10 mouse cellular contexts compared by ENCODE assay signal in genomic region chr9:75959775-75960174, GRCm38 (mm10). TPM values are rescaled to one million over a fixed set of nuclear protein-coding genes. Genes with fewer than 3 reads are reported as not detected.
A peak's percentile ranks its signal among the peaks of the same experiment; 100 is the strongest.
DNase-seq lines count a peak whose midpoint lies in the region; TF ChIP-seq lines count a peak whose summit lies in the region.
"Had no signal": no experiment of that assay in that cellular context is flagged by ENCODE, and none has a peak within 500 bp of the region (broad histone marks: within the 10 kb centered on the region; RNA-seq: fewer than 3 reads in every experiment).

No protein-coding gene starts in this region.

- no peak for TF ChIP-seq POLR2A in brain, embryonic 14.5 days (IDR thresholded peaks at IDR 0.05; ENCODE audit: borderline replicate concordance, extremely low read depth, insufficient read depth, insufficient read length, poor library complexity, severe bottlenecking)
- no peak for TF ChIP-seq POLR2A in embryonic fibroblast, embryonic 13.5 days (IDR thresholded peaks at IDR 0.05; ENCODE audit: low read depth, low read length)

- no peak overlapping the region for H3K4me3 ChIP-seq in embryonic fibroblast, embryonic 13.5 days (ENCODE audit: insufficient read depth, low read length)

- peaks cover 8% of the 10 kb centered on the region for H3K4me1 ChIP-seq in embryonic fibroblast, embryonic 13.5 days (ENCODE audit: control insufficient read depth, insufficient read depth, low read length)

- H3K27ac ChIP-seq in embryonic fibroblast, embryonic 13.5 days (ENCODE audit: insufficient read depth, low read length): peak overlapping the region; percentile 87
- H3K27ac ChIP-seq: stomach, postnatal 0 days had no signal

- DNase-seq in kidney, adult 9 months: peak; percentile 19
- no peak for DNase-seq in kidney, postnatal 25 days
- DNase-seq in brain, embryonic 14.5 days (ENCODE audit: low read depth): peak; percentile 51
- peak; percentile 24 for DNase-seq in lung, postnatal 14 days
- no peak for DNase-seq in right cerebral cortex, adult 18-20 months
- DNase-seq in T-cell, adult 2 months (ENCODE audit: low spot score): no peak
- DNase-seq: cerebellum, postnatal 10 days; kidney, adult 18-20 months had no signal

- no peak for TF ChIP-seq CTCF in brain, embryonic 14.5 days (IDR thresholded peaks at IDR 0.05; ENCODE audit: borderline replicate concordance, extremely low read depth, insufficient read depth, insufficient read length)
- TF ChIP-seq CTCF in embryonic fibroblast, embryonic 13.5 days (IDR thresholded peaks at IDR 0.05; ENCODE audit: borderline replicate concordance, insufficient read depth, low read length): no peak

RNA-seq across cellular contexts. Expression of gene Hmgcll1, which starts 54.9 kb away (rescaled TPM):
- 13.0 and 16.4 TPM in 2 replicates for polyA plus RNA-seq in brain, embryonic 14.5 days (2012; rRNA removed)
- polyA plus RNA-seq in embryonic fibroblast, embryonic 13.5 days (2011; ENCODE audit: insufficient read length, low read depth, missing spikeins): 3.5 and 4.3 TPM in 2 replicates

Comparison
In these comparisons a context has a peak if more than half of its experiments do, and no peak if none do; other contexts are left out.
1. DNase-seq: peak in kidney, adult 9 months (single experiment), brain, embryonic 14.5 days (single experiment) and lung, postnatal 14 days (single experiment); none in kidney, postnatal 25 days (0 of 2), right cerebral cortex, adult 18-20 months (single experiment) and T-cell, adult 2 months (single experiment).